Mouse (Mus musculus): ENCODE data around the gene Cd151. TPM values are rescaled to one million over a fixed set of nuclear protein-coding genes. Genes with fewer than 3 reads are reported as not detected.

The Cd151 gene
- polyA plus RNA-seq, 1 experiment: not detected

- Histone ChIP-seq H3K27ac (ENCODE audit: insufficient read depth, low read depth, low read length) (0 out of 2 replicates have a peak within 1 kb of the TSS, but pooled peaks have one; percentile 15), H3K4me3 (ENCODE audit: insufficient read depth, low read depth, low read length) (peak within 1 kb of the TSS; percentile 65), H3K4me1 (ENCODE audit: control insufficient read depth, insufficient read depth, low read length) (peaks cover 17% of the 10 kb centered on the region)
- TF ChIP-seq CTCF (IDR thresholded peaks at IDR 0.05; ENCODE audit: insufficient read depth, low read depth, low read length): 0 out of 2 replicates have a peak, but pooled peaks have one; percentile 8
- TF ChIP-seq POLR2A (IDR thresholded peaks at IDR 0.05; ENCODE audit: insufficient read depth, low read depth, low read length): peak; percentile 77
- under 1% methylated on average over 83 of the region's 87 CpGs for WGBS
These were observed 8.0 kb downstream of the Cd151 start, which contains the start of the genes Polr2l and Tspan4 for GRCm38 (mm10) chr7:141475011-141475804. Gene Polr2l, minus strand, starts transcription at chr7:141475132. Gene Tspan4, plus strand, starts transcription at chr7:141475240.

DNA sequence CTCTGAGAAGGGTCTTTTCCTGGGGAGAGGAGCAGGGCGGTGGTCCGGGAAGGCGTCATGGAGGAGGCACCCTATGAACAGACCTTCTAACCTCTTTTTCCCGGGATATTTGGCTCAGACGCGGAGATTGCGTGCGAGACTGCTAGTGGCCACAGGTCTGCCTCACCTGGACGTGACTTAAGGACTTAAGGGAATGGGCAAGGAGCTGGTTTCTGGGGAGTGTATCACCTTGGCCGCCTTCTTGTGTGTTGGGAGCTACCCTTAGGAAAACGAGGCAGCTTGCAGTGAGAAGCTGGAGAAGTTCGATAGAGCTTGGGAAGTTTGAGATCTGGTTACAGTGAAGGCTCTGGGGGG is 8.6 kb downstream of the Cd151 start:
- no peak for TF ChIP-seq CTCF (IDR thresholded peaks at IDR 0.05; ENCODE audit: insufficient read depth, low read depth, low read length)
- TF ChIP-seq POLR2A (IDR thresholded peaks at IDR 0.05; ENCODE audit: insufficient read depth, low read depth, low read length): no peak
- Histone ChIP-seq H3K4me3 (ENCODE audit: insufficient read depth, low read depth, low read length) (peak overlapping the region; percentile 65), H3K27ac (ENCODE audit: insufficient read depth, low read depth, low read length) (no peak overlapping the region), H3K4me1 (ENCODE audit: control insufficient read depth, insufficient read depth, low read length) (peaks cover 15% of the 10 kb centered on the region)
- 9% methylated on average over 12 of the region's 12 CpGs for WGBS

GRCm38 (mm10) chr7:141476226-141476980 is 9.2 kb downstream of the Cd151 start:
- Histone ChIP-seq H3K4me1 (ENCODE audit: control insufficient read depth, insufficient read depth, low read length) (peaks cover 21% of the 10 kb centered on the region), H3K27ac (ENCODE audit: insufficient read depth, low read depth, low read length) (peak overlapping the region; percentile 43; the same call in 1 of the 2 replicates), H3K4me3 (ENCODE audit: insufficient read depth, low read depth, low read length) (peak overlapping the region; percentile 65; the same call in 1 of the 2 replicates)
- 3% methylated on average over 17 of the region's 17 CpGs for WGBS
- TF ChIP-seq POLR2A (IDR thresholded peaks at IDR 0.05; ENCODE audit: insufficient read depth, low read depth, low read length): no peak
- no peak for TF ChIP-seq CTCF (IDR thresholded peaks at IDR 0.05; ENCODE audit: insufficient read depth, low read depth, low read length)

GRCm38 (mm10) chr7:141476981-141477370 is 9.8 kb downstream of the Cd151 start:
- 23% methylated on average over 7 of the region's 7 CpGs for WGBS

DNA sequence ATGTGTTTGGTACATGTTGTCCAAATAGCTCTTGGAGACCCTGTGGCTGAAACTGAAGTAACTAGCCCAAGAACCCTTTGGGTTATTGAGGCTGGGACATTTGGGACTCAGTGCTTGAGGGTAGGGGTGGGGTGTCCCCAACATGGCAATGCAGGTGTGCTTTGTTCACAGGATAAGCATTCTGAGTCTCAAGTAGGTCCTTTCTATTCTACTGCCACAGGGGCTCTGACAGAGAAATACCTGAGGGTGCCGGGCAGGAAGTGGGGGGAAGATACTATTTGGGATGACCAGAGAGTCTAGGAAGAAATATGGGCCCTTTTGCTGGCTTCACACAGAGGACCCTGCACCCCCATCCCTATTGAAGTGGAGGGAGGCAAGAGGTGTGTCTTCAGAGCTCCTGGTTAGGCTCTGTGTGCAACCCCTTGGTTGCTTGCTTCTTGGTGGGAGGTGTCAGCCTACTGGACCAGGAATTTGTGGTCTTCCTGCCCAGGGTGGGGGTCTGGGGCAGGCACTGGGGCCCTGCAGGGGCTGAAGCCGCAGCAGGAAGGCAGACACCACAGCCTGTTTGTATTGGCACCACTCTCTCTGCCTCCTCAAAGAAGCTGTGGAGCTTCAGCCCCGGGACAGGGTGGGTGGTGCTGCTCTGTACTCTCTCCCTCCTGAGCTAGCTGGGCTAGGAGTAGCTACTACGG is 10.5 kb downstream of the Cd151 start:
- 68% methylated on average over 4 of the region's 4 CpGs for WGBS
- H3K4me1 ChIP-seq (ENCODE audit: control insufficient read depth, insufficient read depth, low read length): peaks cover 33% of the 10 kb centered on the region
- no peak overlapping the region for H3K4me3 ChIP-seq (ENCODE audit: insufficient read depth, low read depth, low read length)
- TF ChIP-seq CTCF (IDR thresholded peaks at IDR 0.05; ENCODE audit: insufficient read depth, low read depth, low read length): no peak
- no peak for TF ChIP-seq POLR2A (IDR thresholded peaks at IDR 0.05; ENCODE audit: insufficient read depth, low read depth, low read length)
- H3K27ac ChIP-seq (ENCODE audit: insufficient read depth, low read depth, low read length): no peak overlapping the region

More at GRCm38 (mm10) chr7:141476981-141477370, 9.8 kb downstream of the Cd151 start:
- Histone ChIP-seq H3K27ac (ENCODE audit: insufficient read depth, low read depth, low read length) (0 out of 2 replicates have a peak overlapping the region, but pooled peaks have one; percentile 19), H3K4me3 (ENCODE audit: insufficient read depth, low read depth, low read length) (no peak overlapping the region), H3K4me1 (ENCODE audit: control insufficient read depth, insufficient read depth, low read length) (peaks cover 26% of the 10 kb centered on the region)
- TF ChIP-seq POLR2A (IDR thresholded peaks at IDR 0.05; ENCODE audit: insufficient read depth, low read depth, low read length) (no peak), CTCF (IDR thresholded peaks at IDR 0.05; ENCODE audit: insufficient read depth, low read depth, low read length) (no peak)

DNA sequence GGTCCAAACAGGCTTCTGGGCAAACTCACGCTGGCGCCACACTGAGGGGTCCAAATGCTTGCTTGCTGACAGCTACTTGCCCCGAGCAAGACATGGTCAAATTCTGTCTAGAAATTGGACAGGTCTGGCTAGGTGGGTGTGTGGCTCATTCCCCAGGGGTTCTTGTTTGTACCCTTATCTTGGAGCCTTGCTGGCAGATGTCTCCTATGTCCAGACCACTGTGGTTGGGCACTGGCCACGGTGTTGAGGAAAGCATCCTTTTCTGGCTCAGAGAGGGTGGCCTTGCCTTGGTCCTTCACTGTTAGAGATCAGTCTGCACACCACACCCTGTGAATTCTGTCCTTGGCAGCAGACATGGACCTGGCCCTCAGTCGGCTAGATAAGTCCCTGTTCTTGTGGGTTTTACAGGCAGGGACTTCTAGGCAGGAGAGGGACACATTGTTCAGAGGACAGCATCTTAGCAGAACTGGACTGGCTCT is 11.1 kb downstream of the Cd151 start:
- H3K4me1 ChIP-seq (ENCODE audit: control insufficient read depth, insufficient read depth, low read length): peaks cover 34% of the 10 kb centered on the region
- WGBS: 72% methylated on average over 5 of the region's 5 CpGs
- H3K4me3 ChIP-seq (ENCODE audit: insufficient read depth, low read depth, low read length): no peak overlapping the region
- no peak for TF ChIP-seq CTCF (IDR thresholded peaks at IDR 0.05; ENCODE audit: insufficient read depth, low read depth, low read length)
- TF ChIP-seq POLR2A (IDR thresholded peaks at IDR 0.05; ENCODE audit: insufficient read depth, low read depth, low read length): no peak
- H3K27ac ChIP-seq (ENCODE audit: insufficient read depth, low read depth, low read length): no peak overlapping the region

GRCm38 (mm10) chr7:141480842-141481497 is 13.8 kb downstream of the Cd151 start:
- TF ChIP-seq POLR2A (IDR thresholded peaks at IDR 0.05; ENCODE audit: insufficient read depth, low read depth, low read length) (no peak), CTCF (IDR thresholded peaks at IDR 0.05; ENCODE audit: insufficient read depth, low read depth, low read length) (peak; percentile 81)
- Histone ChIP-seq H3K27ac (ENCODE audit: insufficient read depth, low read depth, low read length) (no peak overlapping the region), H3K4me1 (ENCODE audit: control insufficient read depth, insufficient read depth, low read length) (peaks cover 28% of the 10 kb centered on the region), H3K4me3 (ENCODE audit: insufficient read depth, low read depth, low read length) (no peak overlapping the region; the same call in 1 of the 2 replicates)
- 6% methylated on average over 10 of the region's 10 CpGs for WGBS

All from olfactory bulb, adult 2 months (tissue).